Mouse (Mus musculus) leukemia stem cell, adult 10-12 weeks (primary cell): ENCODE results near the gene Gm15114. TPM values are rescaled to one million over a fixed set of nuclear protein-coding genes. Genes with fewer than 3 reads are reported as not detected.

ENCODE experiments used
- polyA plus RNA-seq: library from polyadenylated mRNA; stranded (reverse); fragments of >175 nt; gene quantifications from 2 replicates; pipeline ENCODE4 v1.2.3, GENCODE M21; 2012; ENCODE audit warnings: low replicate concordance

Gene Gm15114
- polyA plus RNA-seq: not detected in 2 replicates

GRCm38 (mm10) chrX:148488649-148489048 is at the start of gene Gm15114:
TSS of gene Gm15114 (plus strand) at chrX:148488949.

Other genes with a start within 250 kb of the Gm15114 start
- not detected in 2 replicates for gene Gm8334, start 126.2 kb downstream of the Gm15114 start, polyA plus RNA-seq
- not detected in 2 replicates for gene Gm15127, start 174.6 kb downstream of the Gm15114 start, polyA plus RNA-seq